Mouse (Mus musculus) liver, postnatal 0 days (tissue): Measurements from ENCODE around the gene Sipa1l2. TPM values are rescaled to one million over a fixed set of nuclear protein-coding genes. Genes with fewer than 3 reads are reported as not detected.
"Not testable (repeated sequence)": the region's sequence is repeated elsewhere in the genome, so short reads cannot be mapped to it uniquely, and the experiment has no call there.

Experiments used
- ATAC-seq: fragments of 200-750 bp; cut with Nextera tagmentation; 2 replicates; pipeline ENCODE4 v1.8.0; 2017; ENCODE audit warnings: mild to moderate bottlenecking, moderate library complexity
- DNase-seq: peaks from one replicate; pipeline ENCODE4 v3.0.0-alpha.2; 2016
- H3K27ac ChIP-seq: fragments of 300-500 bp; sonication (generic); 2 replicates; pipeline ENCODE4 v1.5.1; 2014; ENCODE audit warnings: antibody characterized with exemption, moderate library complexity, mild to moderate bottlenecking, low read depth
- H3K27me3 ChIP-seq: fragments of 300-500 bp; sonication (generic); 2 replicates; pipeline ENCODE4 v1.6.1; 2014; ENCODE audit warnings: low read length, control low read depth, mixed read lengths; ENCODE audit not compliant: insufficient read depth
- H3K36me3 ChIP-seq: fragments of 300-500 bp; sonication (generic); replicated peaks from 2 replicates; pipeline ENCODE4 v1.6.1; 2014; ENCODE audit warnings: mild to moderate bottlenecking, control low read depth, low read length, moderate library complexity, mixed read lengths; ENCODE audit not compliant: insufficient read depth
- H3K4me1 ChIP-seq: fragments of 300-500 bp; sonication (generic); 2 replicates; pipeline ENCODE4 v1.6.1; 2014; ENCODE audit warnings: antibody characterized with exemption, mild to moderate bottlenecking, control low read depth; ENCODE audit not compliant: insufficient read depth
- H3K4me2 ChIP-seq: fragments of 300-500 bp; sonication (generic); 2 replicates; pipeline ENCODE4 v1.6.1; 2014; ENCODE audit warnings: low read depth, mild to moderate bottlenecking, low read length, moderate library complexity, mixed read lengths
- H3K4me3 ChIP-seq: fragments of 300-500 bp; sonication (generic); 2 replicates; pipeline ENCODE4 v1.5.1; 2014; ENCODE audit warnings: low read depth, low read length
- H3K9ac ChIP-seq: fragments of 300-500 bp; sonication (generic); replicated peaks from 2 replicates; pipeline ENCODE4 v1.6.1; 2014; ENCODE audit warnings: mild to moderate bottlenecking, moderate library complexity
- H3K9me3 ChIP-seq: fragments of 300-500 bp; sonication (generic); 2 replicates; pipeline ENCODE4 v1.6.1; 2016; ENCODE audit warnings: mild to moderate bottlenecking, control low read depth, low read length, mixed read lengths
- CTCF ChIP-seq: sonication (generic); IDR thresholded peaks from 2 replicates; pipeline ENCODE4 v1.5.1; 2016; ENCODE audit warnings: antibody characterized with exemption, low read depth
- EP300 ChIP-seq: IDR thresholded peaks from 2 replicates; pipeline ENCODE4 v1.6.1; 2016; ENCODE audit warnings: antibody characterized with exemption, low read depth, mild to moderate bottlenecking
- WGBS: fragments of 180-500 bp; shearing (Covaris S2); extraction: QIAGEN DNeasy Blood & Tissue Kit; methylation state at CpG from one replicate; pipeline ENCODE4 v1.1.7; 2014; ENCODE audit not compliant: insufficient replicate concordance; 5-methylcytosine and 5-hydroxymethylcytosine counted together
- polyA plus RNA-seq: library from polyadenylated mRNA; unstranded; fragments of >200 nt; fragmentation: Nextera tagmentation; extraction: Ambion mirVana; gene quantifications from 2 replicates; pipeline ENCODE4 v1.2.1, GENCODE M21; 2015

Gene Sipa1l2
- polyA plus RNA-seq, 1 experiment from 2014 or later, result 0.47 TPM

DNA sequence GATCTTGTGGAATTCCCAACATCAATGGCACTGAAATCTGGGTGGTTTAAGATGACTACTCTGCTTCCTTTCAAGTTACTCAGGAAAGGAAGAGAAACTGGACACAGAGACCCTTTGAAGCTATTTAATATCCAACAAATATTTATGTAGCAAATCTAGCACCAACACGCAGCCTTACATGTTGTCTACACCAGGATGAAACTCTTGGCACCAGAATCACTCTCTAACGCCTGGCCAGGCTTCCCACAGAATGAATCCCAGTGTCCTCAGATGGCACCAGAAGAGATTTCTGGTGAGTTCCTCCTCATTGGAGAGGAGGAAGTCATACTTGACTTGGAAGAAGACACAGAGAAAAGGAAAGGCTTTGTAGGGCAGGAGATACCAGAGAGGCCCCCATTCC is 45.1 kb downstream of the Sipa1l2 start:
- no peak overlapping the region for H3K4me3 ChIP-seq
- H3K9ac ChIP-seq, result no peak overlapping the region
- H3K27me3 ChIP-seq, result no peaks in the 10 kb centered on the region
- H3K9me3 ChIP-seq, result no peaks in the 10 kb centered on the region
- DNase-seq (no peak), ATAC-seq (no peak)
- H3K4me2 ChIP-seq, result no peak overlapping the region
- 71% methylated on average over 2 of the region's 2 CpGs for WGBS
- no peaks in the 10 kb centered on the region for H3K36me3 ChIP-seq
- peaks cover 25% of the 10 kb centered on the region for H3K4me1 ChIP-seq
- TF ChIP-seq CTCF (no peak), EP300 (no peak)
- no peak overlapping the region for H3K27ac ChIP-seq

DNA sequence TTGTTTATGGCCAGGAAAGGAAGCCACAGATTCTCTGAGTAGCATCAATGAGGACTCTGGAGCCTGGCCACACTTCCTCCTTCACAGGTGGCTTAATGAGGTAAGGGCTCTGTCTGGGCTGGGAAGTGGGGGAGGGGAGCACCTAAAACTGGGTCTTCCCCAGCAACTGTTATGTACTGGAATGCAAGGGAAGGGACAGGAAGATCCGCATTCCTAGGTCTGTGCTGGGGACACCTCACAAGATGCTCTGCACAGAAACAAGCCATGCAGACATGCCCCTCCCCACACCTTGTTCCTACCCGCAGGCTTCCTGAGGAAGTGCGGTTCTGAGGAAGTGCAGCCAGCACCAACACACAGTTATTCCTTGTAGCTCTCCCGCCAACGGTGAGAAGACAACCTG is 46.4 kb downstream of the Sipa1l2 start:
- TF ChIP-seq CTCF, result no peak
- no peak for TF ChIP-seq EP300
- no peak overlapping the region for H3K4me2 ChIP-seq
- no peak overlapping the region for H3K27ac ChIP-seq
- ATAC-seq, result no peak
- H3K36me3 ChIP-seq, result no peaks in the 10 kb centered on the region
- H3K9ac ChIP-seq, result no peak overlapping the region
- H3K4me3 ChIP-seq, result no peak overlapping the region
- 29% methylated on average over 5 of the region's 5 CpGs for WGBS
- no peaks in the 10 kb centered on the region for H3K9me3 ChIP-seq
- no peaks in the 10 kb centered on the region for H3K27me3 ChIP-seq
- DNase-seq, result no peak
- H3K4me1 ChIP-seq, result peaks cover 28% of the 10 kb centered on the region

GRCm38 (mm10) chr8:125522151-125522550 is 47.5 kb downstream of the Sipa1l2 start:
- Histone ChIP-seq H3K4me1 (peaks cover 32% of the 10 kb centered on the region), H3K9me3 (no peaks in the 10 kb centered on the region), H3K4me2 (no peak overlapping the region), H3K4me3 (no peak overlapping the region), H3K27ac (no peak overlapping the region), H3K36me3 (no peaks in the 10 kb centered on the region), H3K27me3 (no peaks in the 10 kb centered on the region), H3K9ac (no peak overlapping the region)
- TF ChIP-seq CTCF (no peak), EP300 (no peak)
- 66% methylated on average over 6 of the region's 6 CpGs for WGBS
- ATAC-seq, result no peak
- DNase-seq, result no peak

DNA sequence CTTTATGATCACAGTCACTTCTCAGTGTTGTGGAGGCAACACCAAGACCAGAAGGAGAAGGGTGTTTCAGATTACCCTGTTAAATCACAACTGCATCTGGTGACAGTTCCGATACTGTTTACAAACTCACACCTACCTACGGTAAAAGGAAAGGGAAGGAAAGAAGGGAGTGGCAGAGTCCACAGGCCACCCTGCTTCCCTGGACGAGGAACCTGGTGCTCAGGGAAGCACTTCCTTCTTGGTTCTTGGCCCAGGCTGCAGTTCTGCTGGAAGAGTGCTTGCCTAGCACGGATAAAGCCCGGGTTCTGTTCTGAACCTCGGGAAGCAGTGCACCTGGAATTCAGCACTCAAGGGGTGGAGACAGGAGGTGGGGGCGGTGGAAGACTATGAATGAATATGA is 48.5 kb downstream of the Sipa1l2 start:
- TF ChIP-seq CTCF, result no peak
- TF ChIP-seq EP300, result no peak
- no peak overlapping the region for H3K27ac ChIP-seq
- H3K4me3 ChIP-seq, result no peak overlapping the region
- WGBS, result 58% methylated on average over 7 of the region's 7 CpGs
- no peak overlapping the region for H3K9ac ChIP-seq
- no peak for ATAC-seq
- no peaks in the 10 kb centered on the region for H3K27me3 ChIP-seq
- no peak overlapping the region for H3K4me2 ChIP-seq
- H3K4me1 ChIP-seq, result peaks cover 34% of the 10 kb centered on the region
- no peaks in the 10 kb centered on the region for H3K9me3 ChIP-seq
- DNase-seq, result no peak
- H3K36me3 ChIP-seq, result no peaks in the 10 kb centered on the region

GRCm38 (mm10) chr8:125520308-125520707 is 49.3 kb downstream of the Sipa1l2 start:
- H3K9ac ChIP-seq, ATAC-seq, H3K4me2 ChIP-seq, DNase-seq, H3K27me3 ChIP-seq, H3K36me3 ChIP-seq, H3K27ac ChIP-seq, H3K4me3 ChIP-seq, H3K9me3 ChIP-seq: not testable (repeated sequence)
- peaks cover 38% of the 10 kb centered on the region for H3K4me1 ChIP-seq
- 77% methylated on average over 2 of the region's 2 CpGs for WGBS

- Histone ChIP-seq H3K27ac (no peak overlapping the region), H3K27me3 (no peaks in the 10 kb centered on the region), H3K4me1 (peaks cover 38% of the 10 kb centered on the region), H3K9ac (no peak overlapping the region), H3K4me2 (no peak overlapping the region), H3K9me3 (no peaks in the 10 kb centered on the region), H3K4me3 (no peak overlapping the region), H3K36me3 (no peaks in the 10 kb centered on the region)
- ATAC-seq (no peak), DNase-seq (no peak)
- 73% methylated on average over 4 of the region's 4 CpGs for WGBS
- TF ChIP-seq EP300, result no peak
- no peak for TF ChIP-seq CTCF
Measured at GRCm38 (mm10) chr8:125518951-125519350, 50.7 kb downstream of the Sipa1l2 start.

DNA sequence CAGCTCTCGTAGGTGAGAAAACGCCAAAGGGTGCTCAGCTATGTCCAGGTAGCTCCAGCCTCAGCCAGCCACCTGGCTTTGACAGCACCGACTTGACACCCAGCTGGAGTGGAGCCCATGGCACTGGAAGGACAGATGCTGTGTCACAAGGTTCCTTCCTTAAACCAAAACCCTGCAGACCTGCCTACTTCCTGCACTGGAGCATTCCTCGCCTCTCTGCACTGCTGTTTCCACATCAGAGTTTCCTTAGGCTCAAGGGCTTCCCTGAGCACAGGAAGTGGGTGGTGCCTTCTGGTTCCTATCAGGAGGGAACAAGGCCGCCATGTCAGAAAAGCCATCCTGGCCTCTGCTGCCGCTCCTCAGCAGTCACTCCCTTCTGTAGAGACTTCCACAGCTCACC is 51.3 kb downstream of the Sipa1l2 start:
- Histone ChIP-seq H3K4me2 (no peak overlapping the region), H3K27me3 (no peaks in the 10 kb centered on the region), H3K27ac (0 out of 2 replicates have a peak overlapping the region, but pooled peaks have one; percentile 26), H3K9ac (no peak overlapping the region), H3K36me3 (no peaks in the 10 kb centered on the region), H3K4me1 (peaks cover 33% of the 10 kb centered on the region), H3K9me3 (no peaks in the 10 kb centered on the region), H3K4me3 (no peak overlapping the region)
- WGBS, result 35% methylated on average over 6 of the region's 6 CpGs
- DNase-seq (peak; percentile 23), ATAC-seq (peak; percentile 71)
- TF ChIP-seq EP300, result no peak; the same call in 1 of the 2 replicates
- TF ChIP-seq CTCF, result no peak
